Mouse (Mus musculus) limb, embryonic 12.5 days (tissue): ENCODE measurements at regions not wholly inside any gene's neighbourhood (a gene's known extent, or its start where the extent isn't known, plus 50 kb on each side); places are given as distances from the start of the nearest gene placed in this dataset.

Source experiments
- ATAC-seq: fragments of 200-750 bp; cut with Nextera tagmentation; 2 replicates; pipeline ENCODE4 v1.8.0; 2017; ENCODE audit warnings: low read depth, moderate TSS enrichment; ENCODE audit not compliant: insufficient number of reproducible peaks, insufficient read depth, low FRiP score, low TSS enrichment
- H3K27ac ChIP-seq: fragments of 300-500 bp; sonication (generic); 2 replicates; pipeline ENCODE4 v1.5.1; 2016; ENCODE audit warnings: mild to moderate bottlenecking, moderate library complexity
- H3K27me3 ChIP-seq: fragments of 300-500 bp; sonication (generic); 2 replicates; pipeline ENCODE4 v1.6.1; 2016; ENCODE audit warnings: mild to moderate bottlenecking, moderate library complexity
- H3K36me3 ChIP-seq: fragments of 300-500 bp; sonication (generic); 2 replicates; pipeline ENCODE4 v1.6.1; 2016; ENCODE audit warnings: mild to moderate bottlenecking, moderate library complexity
- H3K4me1 ChIP-seq: fragments of 300-500 bp; sonication (generic); replicated peaks from 2 replicates; pipeline ENCODE4 v1.6.1; 2016
- H3K4me2 ChIP-seq: fragments of 300-500 bp; sonication (generic); 2 replicates; pipeline ENCODE4 v1.6.1; 2016; ENCODE audit warnings: mild to moderate bottlenecking, moderate library complexity
- H3K4me3 ChIP-seq: fragments of 300-500 bp; sonication (generic); replicated peaks from 2 replicates; pipeline ENCODE4 v1.5.1; 2016; ENCODE audit warnings: mild to moderate bottlenecking
- H3K9ac ChIP-seq: fragments of 300-500 bp; sonication (generic); replicated peaks from 2 replicates; pipeline ENCODE4 v1.6.1; 2016; ENCODE audit warnings: mild to moderate bottlenecking, moderate library complexity
- H3K9me3 ChIP-seq: fragments of 300-500 bp; sonication (generic); 2 replicates; pipeline ENCODE4 v1.6.1; 2016; ENCODE audit warnings: mild to moderate bottlenecking, moderate library complexity
- WGBS: fragments of 180-500 bp; shearing (Covaris S2); methylation state at CpG from one replicate; pipeline ENCODE4 v1.1.7; 2016; 5-methylcytosine and 5-hydroxymethylcytosine counted together

GRCm38 (mm10) chr10:99375101-99375500, 112.1 kb downstream of the Dusp6 start:
- Histone ChIP-seq H3K4me3 (no peak overlapping the region), H3K4me2 (no peak overlapping the region), H3K4me1 (peaks cover 23% of the 10 kb centered on the region), H3K27ac (no peak overlapping the region; the same call in 1 of the 2 replicates), H3K9ac (no peak overlapping the region), H3K27me3 (no peaks in the 10 kb centered on the region), H3K9me3 (no peaks in the 10 kb centered on the region), H3K36me3 (no peaks in the 10 kb centered on the region)
- peak; percentile 56; the same call in 1 of the 2 replicates for ATAC-seq
- 7% methylated on average over 5 of the region's 5 CpGs for WGBS

GRCm38 (mm10) chr10:99376430-99376829, 113.4 kb downstream of the Dusp6 start:
- peaks cover 23% of the 10 kb centered on the region for H3K4me1 ChIP-seq
- ATAC-seq = no peak
- no peak overlapping the region for H3K27ac ChIP-seq
- H3K27me3 ChIP-seq = no peaks in the 10 kb centered on the region
- no peak overlapping the region for H3K4me2 ChIP-seq
- no peak overlapping the region for H3K4me3 ChIP-seq
- H3K9me3 ChIP-seq = no peaks in the 10 kb centered on the region
- H3K9ac ChIP-seq = no peak overlapping the region
- WGBS = 88% methylated on average over 8 of the region's 8 CpGs
- no peaks in the 10 kb centered on the region for H3K36me3 ChIP-seq

- no peak overlapping the region for H3K4me3 ChIP-seq
- WGBS = 81% methylated on average over 4 of the region's 4 CpGs
- no peak overlapping the region for H3K9ac ChIP-seq
- H3K27me3 ChIP-seq = no peaks in the 10 kb centered on the region
- H3K4me1 ChIP-seq = peaks cover 23% of the 10 kb centered on the region
- no peak overlapping the region for H3K27ac ChIP-seq
- H3K4me2 ChIP-seq = no peak overlapping the region
- no peaks in the 10 kb centered on the region for H3K36me3 ChIP-seq
- no peak for ATAC-seq
- H3K9me3 ChIP-seq = no peaks in the 10 kb centered on the region
Observed at GRCm38 (mm10) chr10:99377548-99377947, 114.5 kb downstream of the Dusp6 start.

GRCm38 (mm10) chr10:99379156-99379555, 116.1 kb downstream of the Dusp6 start:
- Histone ChIP-seq H3K27ac (no peak overlapping the region), H3K27me3 (no peaks in the 10 kb centered on the region), H3K9ac (no peak overlapping the region), H3K4me3 (no peak overlapping the region), H3K9me3 (no peaks in the 10 kb centered on the region), H3K4me1 (peaks cover 26% of the 10 kb centered on the region), H3K4me2 (no peak overlapping the region), H3K36me3 (no peaks in the 10 kb centered on the region)
- 35% methylated on average over 1 of the region's 1 CpGs for WGBS
- no peak for ATAC-seq

- H3K27me3 ChIP-seq = no peaks in the 10 kb centered on the region
- H3K27ac ChIP-seq = no peak overlapping the region
- 86% methylated on average over 4 of the region's 4 CpGs for WGBS
- ATAC-seq = no peak
- H3K36me3 ChIP-seq = no peaks in the 10 kb centered on the region
- peaks cover 18% of the 10 kb centered on the region for H3K4me1 ChIP-seq
- H3K9me3 ChIP-seq = no peaks in the 10 kb centered on the region
- H3K4me2 ChIP-seq = no peak overlapping the region
- H3K9ac ChIP-seq = no peak overlapping the region
- no peak overlapping the region for H3K4me3 ChIP-seq
Observed at GRCm38 (mm10) chr10:99380170-99380569, 117.1 kb downstream of the Dusp6 start.

- Histone ChIP-seq H3K27me3 (0 out of 2 replicates have a peak, but pooled peaks cover 4% of the 10 kb centered on the region), H3K36me3 (no peaks in the 10 kb centered on the region), H3K4me2 (no peak overlapping the region), H3K27ac (no peak overlapping the region), H3K4me1 (peaks cover 18% of the 10 kb centered on the region), H3K9ac (no peak overlapping the region), H3K9me3 (no peaks in the 10 kb centered on the region), H3K4me3 (no peak overlapping the region)
- ATAC-seq = no peak
- 21% methylated on average over 4 of the region's 4 CpGs for WGBS
Observed at GRCm38 (mm10) chr10:99383028-99383427, 120.0 kb downstream of the Dusp6 start.

- Histone ChIP-seq H3K27me3 (0 out of 2 replicates have a peak, but pooled peaks cover 4% of the 10 kb centered on the region), H3K27ac (no peak overlapping the region), H3K9ac (no peak overlapping the region), H3K4me2 (no peak overlapping the region), H3K9me3 (no peaks in the 10 kb centered on the region), H3K4me1 (peaks cover 17% of the 10 kb centered on the region), H3K36me3 (no peaks in the 10 kb centered on the region), H3K4me3 (no peak overlapping the region)
- ATAC-seq = no peak
- WGBS = 94% methylated on average over 6 of the region's 6 CpGs
Observed at GRCm38 (mm10) chr10:99384366-99384765, 121.3 kb downstream of the Dusp6 start.

GRCm38 (mm10) chr10:99384851-99385250, 121.8 kb downstream of the Dusp6 start:
- H3K36me3 ChIP-seq = no peaks in the 10 kb centered on the region
- H3K9me3 ChIP-seq = no peaks in the 10 kb centered on the region
- no peak overlapping the region for H3K4me2 ChIP-seq
- H3K4me3 ChIP-seq = no peak overlapping the region
- WGBS = 66% methylated on average over 3 of the region's 4 CpGs
- no peak for ATAC-seq
- peaks cover 22% of the 10 kb centered on the region for H3K4me1 ChIP-seq
- H3K27me3 ChIP-seq = 0 out of 2 replicates have a peak, but pooled peaks cover 6% of the 10 kb centered on the region
- H3K9ac ChIP-seq = no peak overlapping the region
- H3K27ac ChIP-seq = no peak overlapping the region

GRCm38 (mm10) chr10:99385854-99386253, 122.8 kb downstream of the Dusp6 start:
- no peak overlapping the region for H3K9ac ChIP-seq
- H3K4me2 ChIP-seq = no peak overlapping the region
- H3K27me3 ChIP-seq = 0 out of 2 replicates have a peak, but pooled peaks cover 6% of the 10 kb centered on the region
- no peaks in the 10 kb centered on the region for H3K36me3 ChIP-seq
- 50% methylated on average over 6 of the region's 6 CpGs for WGBS
- no peak overlapping the region; the same call in 1 of the 2 replicates for H3K27ac ChIP-seq
- H3K9me3 ChIP-seq = no peaks in the 10 kb centered on the region
- ATAC-seq = no peak
- H3K4me3 ChIP-seq = no peak overlapping the region
- H3K4me1 ChIP-seq = peaks cover 32% of the 10 kb centered on the region

GRCm38 (mm10) chr10:99388526-99388925, 125.5 kb downstream of the Dusp6 start:
- H3K4me1 ChIP-seq = peaks cover 43% of the 10 kb centered on the region
- H3K4me2 ChIP-seq = no peak overlapping the region
- no peak overlapping the region for H3K27ac ChIP-seq
- H3K9me3 ChIP-seq = no peaks in the 10 kb centered on the region
- H3K36me3 ChIP-seq = no peaks in the 10 kb centered on the region
- H3K27me3 ChIP-seq = 0 out of 2 replicates have a peak, but pooled peaks cover 6% of the 10 kb centered on the region
- no peak overlapping the region for H3K9ac ChIP-seq
- H3K4me3 ChIP-seq = no peak overlapping the region
- no peak for ATAC-seq
- WGBS = 88% methylated on average over 7 of the region's 7 CpGs

GRCm38 (mm10) chr10:99388986-99389385, 126.0 kb downstream of the Dusp6 start:
- H3K4me2 ChIP-seq = no peak overlapping the region
- H3K9ac ChIP-seq = no peak overlapping the region
- ATAC-seq = no peak
- 0 out of 2 replicates have a peak, but pooled peaks cover 6% of the 10 kb centered on the region for H3K27me3 ChIP-seq
- no peak overlapping the region for H3K27ac ChIP-seq
- H3K4me1 ChIP-seq = peaks cover 47% of the 10 kb centered on the region
- 93% methylated on average over 8 of the region's 8 CpGs for WGBS
- H3K4me3 ChIP-seq = no peak overlapping the region
- H3K36me3 ChIP-seq = no peaks in the 10 kb centered on the region
- no peaks in the 10 kb centered on the region for H3K9me3 ChIP-seq

- Histone ChIP-seq H3K9me3 (no peaks in the 10 kb centered on the region), H3K36me3 (no peaks in the 10 kb centered on the region), H3K4me3 (no peak overlapping the region), H3K27ac (peak overlapping the region; percentile 9; the same call in 1 of the 2 replicates), H3K27me3 (0 out of 2 replicates have a peak, but pooled peaks cover 6% of the 10 kb centered on the region), H3K4me2 (peak overlapping the region; percentile 7; the same call in 1 of the 2 replicates), H3K4me1 (peaks cover 42% of the 10 kb centered on the region), H3K9ac (no peak overlapping the region)
- 18% methylated on average over 7 of the region's 7 CpGs for WGBS
- ATAC-seq = no peak; the same call in 1 of the 2 replicates
Observed at GRCm38 (mm10) chr10:99390609-99391183, 127.7 kb downstream of the Dusp6 start.
